Comparison of ENCODE assay signal across 30 mouse cellular contexts in genomic region chr2:131118968-131119574, GRCm38 (mm10). TPM values are rescaled to one million over a fixed set of nuclear protein-coding genes. Genes with fewer than 3 reads are reported as not detected.
DNase-seq lines count a peak whose midpoint lies in the region; ATAC-seq and TF ChIP-seq lines count a peak whose summit lies in the region.
"Had no signal": no experiment of that assay in that cellular context is flagged by ENCODE, and none has a peak within 500 bp of the region (broad histone marks: within the 10 kb centered on the region; RNA-seq: fewer than 3 reads in every experiment).

No protein-coding gene starts in this region.

- H3K4me2 ChIP-seq in kidney, embryonic 16.5 days (replicated peaks; ENCODE audit: low read depth, low read length) = no peak overlapping the region
- H3K4me2 ChIP-seq in hindbrain, embryonic 11.5 days (replicated peaks; ENCODE audit: low read depth, low read length) = no peak overlapping the region
- H3K4me2 ChIP-seq: embryonic facial prominence, embryonic 15.5 days; heart, embryonic 12.5 days had no signal

- TF ChIP-seq CTCF in kidney, adult 2 months (conservative IDR thresholded peaks at IDR 0.05; ENCODE audit: insufficient read depth, insufficient read length, low read depth, low read length) = no peak

- peak; percentile 49 for DNase-seq in heart, adult 11 months
- DNase-seq in heart, adult 8-10 months (ENCODE audit: low spot score) = no peak
- DNase-seq in kidney, adult 2 months = no peak
- DNase-seq in urinary bladder, postnatal 25 days (ENCODE audit: low spot score) = peak; percentile 2
- no peak for DNase-seq in urinary bladder, postnatal 10 days (ENCODE audit: low spot score)
- DNase-seq in hindbrain, embryonic 11.5 days (ENCODE audit: low spot score) = no peak
- DNase-seq: adrenal gland, postnatal 10 days; cerebellum, adult 11 months; cerebellum, adult 8-10 months; cerebellum, postnatal 14 days; embryo, embryonic 11 days; gastrocnemius, adult 2 months; heart, adult 2 months had no signal

- H3K9me3 ChIP-seq in kidney, embryonic 16.5 days (ENCODE audit: low read length) = no peaks in the 10 kb centered on the region
- no peaks in the 10 kb centered on the region for H3K9me3 ChIP-seq in hindbrain, embryonic 11.5 days (ENCODE audit: control insufficient read depth, low read length)
- H3K9me3 ChIP-seq: embryonic facial prominence, embryonic 15.5 days; forebrain, embryonic 10.5 days; heart, embryonic 12.5 days; hindbrain, embryonic 10.5 days had no signal

- H3K36me3 ChIP-seq in kidney, embryonic 16.5 days (ENCODE audit: insufficient read depth, low read length) = no peaks in the 10 kb centered on the region
- no peaks in the 10 kb centered on the region for H3K36me3 ChIP-seq in kidney, adult 2 months (ENCODE audit: control insufficient read depth, insufficient read depth, low read length)
- H3K36me3 ChIP-seq in hindbrain, embryonic 11.5 days (ENCODE audit: control insufficient read depth, insufficient read depth, low read length) = no peaks in the 10 kb centered on the region
- H3K36me3 ChIP-seq: embryonic facial prominence, embryonic 15.5 days; forebrain, embryonic 10.5 days; heart, embryonic 12.5 days; hindbrain, embryonic 10.5 days had no signal

- no peak overlapping the region for H3K27ac ChIP-seq in kidney, embryonic 16.5 days (ENCODE audit: low read length)
- H3K27ac ChIP-seq in kidney, adult 2 months (ENCODE audit: insufficient read depth, low read depth, low read length) = no peak overlapping the region
- H3K27ac ChIP-seq in hindbrain, embryonic 11.5 days (ENCODE audit: low read depth, low read length) = no peak overlapping the region
- H3K27ac ChIP-seq: embryonic facial prominence, embryonic 15.5 days; forebrain, embryonic 10.5 days; gastrocnemius, adult 2 months; heart, adult 2 months; hindbrain, embryonic 10.5 days had no signal

- no peak for TF ChIP-seq POLR2A in kidney, adult 2 months (IDR thresholded peaks at IDR 0.05; ENCODE audit: low read depth, low read length)

- H3K4me3 ChIP-seq in kidney, embryonic 16.5 days (ENCODE audit: low read length) = no peak overlapping the region
- H3K4me3 ChIP-seq in kidney, adult 2 months (ENCODE audit: insufficient read depth, low read depth, low read length) = no peak overlapping the region
- no peak overlapping the region for H3K4me3 ChIP-seq in hindbrain, embryonic 11.5 days (ENCODE audit: low read depth, low read length)
- H3K4me3 ChIP-seq: embryonic facial prominence, embryonic 15.5 days; erythroblast, embryonic 14.5 days; forebrain, embryonic 10.5 days; gastrocnemius, adult 2 months; heart, adult 2 months; heart, embryonic 12.5 days; hindbrain, embryonic 10.5 days had no signal

- WGBS in kidney, embryonic 16.5 days = 62% methylated on average over 1 of the region's 2 CpGs
- WGBS in kidney, adult 2 months = 85% methylated on average over 1 of the region's 2 CpGs
- WGBS in hindbrain, embryonic 11.5 days = 77% methylated on average over 2 of the region's 2 CpGs

- H3K27me3 ChIP-seq in kidney, embryonic 16.5 days (ENCODE audit: insufficient read depth, low read length) = no peaks in the 10 kb centered on the region
- no peaks in the 10 kb centered on the region for H3K27me3 ChIP-seq in kidney, adult 2 months (replicated peaks; ENCODE audit: control insufficient read depth, insufficient read depth, low read length)
- H3K27me3 ChIP-seq in hindbrain, embryonic 11.5 days (ENCODE audit: control insufficient read depth, insufficient read depth, low read length) = no peaks in the 10 kb centered on the region
- H3K27me3 ChIP-seq: embryonic facial prominence, embryonic 15.5 days; heart, embryonic 12.5 days had no signal

- no peaks in the 10 kb centered on the region for H3K4me1 ChIP-seq in kidney, embryonic 16.5 days (ENCODE audit: insufficient read depth, low read length)
- H3K4me1 ChIP-seq in kidney, adult 2 months (ENCODE audit: control insufficient read depth, insufficient read depth, low read length) = no peaks in the 10 kb centered on the region
- no peaks in the 10 kb centered on the region for H3K4me1 ChIP-seq in hindbrain, embryonic 11.5 days (replicated peaks; ENCODE audit: control insufficient read depth, insufficient read depth, low read length)
- H3K4me1 ChIP-seq: embryonic facial prominence, embryonic 15.5 days; forebrain, embryonic 10.5 days; heart, embryonic 12.5 days; hindbrain, embryonic 10.5 days had no signal

- no peak overlapping the region for H3K9ac ChIP-seq in kidney, embryonic 16.5 days (replicated peaks; ENCODE audit: low read length)
- H3K9ac ChIP-seq in hindbrain, embryonic 11.5 days (ENCODE audit: low read depth, low read length) = no peak overlapping the region
- H3K9ac ChIP-seq: embryonic facial prominence, embryonic 15.5 days; heart, embryonic 12.5 days had no signal

- ATAC-seq in kidney, embryonic 16.5 days (ENCODE audit: low FRiP score, low TSS enrichment) = peak; percentile 91
- no peak for ATAC-seq in monocyte, adult 5-6 weeks (replicated peaks; ENCODE audit: insufficient number of reproducible peaks, low FRiP score, low TSS enrichment, poor library complexity, severe bottlenecking)
- ATAC-seq in hindbrain, embryonic 11.5 days (ENCODE audit: low FRiP score) = no peak
- ATAC-seq: forebrain, embryonic 14.5 days had no signal

RNA-seq across cellular contexts. Expression of gene Hspa12b, which starts 8.0 kb away (rescaled TPM):
- 10 to 100 TPM; 21.5 to 33.7 (median 31.0) TPM for total RNA-seq in heart, adult 8-10 months (2022)
- polyA plus RNA-seq in kidney, embryonic 16.5 days (2015; fragmentation: Nextera tagmentation; extraction: Ambion mirVana) = 22.2 and 23.7 TPM in 2 replicates
- polyA plus RNA-seq in kidney, adult 2 months (2012; rRNA removed) = 7.8 and 8.4 TPM in 2 replicates
- not detected in 3 replicates for total RNA-seq in monocyte, adult 5-6 weeks (2017)
- polyA plus RNA-seq in hindbrain, embryonic 11.5 days (2014; fragmentation: Nextera tagmentation; extraction: Ambion mirVana) = 4.0 and 4.6 TPM in 2 replicates

RNA-seq across cellular contexts. Expression of gene Gm11037, which starts 14.2 kb away (rescaled TPM):
- total RNA-seq in heart, adult 8-10 months (2022) = not detected
- polyA plus RNA-seq in kidney, embryonic 16.5 days (2015; fragmentation: Nextera tagmentation; extraction: Ambion mirVana) = not detected in 2 replicates
- polyA plus RNA-seq in kidney, adult 2 months (2012; rRNA removed) = not detected in 2 replicates
- not detected in 3 replicates for total RNA-seq in monocyte, adult 5-6 weeks (2017)
- polyA plus RNA-seq in hindbrain, embryonic 11.5 days (2014; fragmentation: Nextera tagmentation; extraction: Ambion mirVana) = not detected in 2 replicates
- total RNA-seq: adrenal gland, postnatal 10 days; adrenal gland, postnatal 4 days; common myeloid progenitor, adult 5-6 weeks; gastrocnemius, adult 2 months; gastrocnemius, postnatal 4 days; heart, adult 2 months; heart, postnatal 25 days; MEL had no signal
- polyA plus RNA-seq: brain, embryonic 14.5 days; C2C12; embryonic facial prominence, embryonic 11.5 days; embryonic facial prominence, embryonic 15.5 days; erythroblast, embryonic 14.5 days; forebrain, embryonic 10.5 days; forebrain, embryonic 14.5 days; heart, adult 2 months; heart, embryonic 12.5 days; heart, embryonic 16.5 days; hindbrain, embryonic 10.5 days had no signal

RNA-seq across cellular contexts. Expression of gene Siglec1, which starts 32.5 kb away (rescaled TPM):
- 1 to 10 TPM in 3 of 4 experiments, under 1 TPM in 1; 0.98 to 2.4 (median 1.5) TPM for total RNA-seq in heart, adult 8-10 months (2022)
- polyA plus RNA-seq in kidney, embryonic 16.5 days (2015; fragmentation: Nextera tagmentation; extraction: Ambion mirVana) = 0.29 and 0.46 TPM in 2 replicates
- 1.5 and 7.5 TPM in 2 replicates for polyA plus RNA-seq in kidney, adult 2 months (2012; rRNA removed)
- total RNA-seq in monocyte, adult 5-6 weeks (2017) = 0.68 to 0.75 TPM in 2 of 3 replicates, not detected in the other
- polyA plus RNA-seq in hindbrain, embryonic 11.5 days (2014; fragmentation: Nextera tagmentation; extraction: Ambion mirVana) = 0.10 and 0.15 TPM in 2 replicates

RNA-seq across cellular contexts. Expression of gene 1700037H04Rik, which starts 40.8 kb away (rescaled TPM):
- total RNA-seq in heart, adult 8-10 months (2022) = 10 to 100 TPM in 3 of 4 experiments, 1 to 10 TPM in 1; 9.7 to 12.1 (median 10.5) TPM
- polyA plus RNA-seq in kidney, embryonic 16.5 days (2015; fragmentation: Nextera tagmentation; extraction: Ambion mirVana) = 98.2 and 101 TPM in 2 replicates
- polyA plus RNA-seq in kidney, adult 2 months (2012; rRNA removed) = 107 and 112 TPM in 2 replicates
- 4.0 to 11.8 TPM (median 5.2 TPM) in 3 replicates for total RNA-seq in monocyte, adult 5-6 weeks (2017)
- 122 and 123 TPM in 2 replicates for polyA plus RNA-seq in hindbrain, embryonic 11.5 days (2014; fragmentation: Nextera tagmentation; extraction: Ambion mirVana)

RNA-seq across cellular contexts. Expression of gene Adam33, which starts 55.5 kb away (rescaled TPM):
- total RNA-seq in heart, adult 8-10 months (2022) = 1 to 10 TPM; 1.1 to 1.9 (median 1.7) TPM
- 4.8 and 6.0 TPM in 2 replicates for polyA plus RNA-seq in kidney, embryonic 16.5 days (2015; fragmentation: Nextera tagmentation; extraction: Ambion mirVana)
- polyA plus RNA-seq in kidney, adult 2 months (2012; rRNA removed) = 3.3 and 4.1 TPM in 2 replicates
- not detected in 3 replicates for total RNA-seq in monocyte, adult 5-6 weeks (2017)
- polyA plus RNA-seq in hindbrain, embryonic 11.5 days (2014; fragmentation: Nextera tagmentation; extraction: Ambion mirVana) = 0.54 and 0.66 TPM in 2 replicates
- total RNA-seq: common myeloid progenitor, adult 5-6 weeks had no signal
- polyA plus RNA-seq: C2C12 had no signal

Comparison
In these comparisons a context has a peak if more than half of its experiments do, and no peak if none do; other contexts are left out.
1. DNase-seq: peak in heart, adult 11 months (single experiment) and urinary bladder, postnatal 25 days (single experiment); none in heart, adult 8-10 months (single experiment), kidney, adult 2 months (single experiment), urinary bladder, postnatal 10 days (single experiment) and hindbrain, embryonic 11.5 days (single experiment).